Mouse (Mus musculus) common myeloid progenitor, adult 5-6 weeks (primary cell): ENCODE results near the gene Il12rb1. TPM values are rescaled to one million over a fixed set of nuclear protein-coding genes. Genes with fewer than 3 reads are reported as not detected.
"Not testable (repeated sequence)": the region's sequence is repeated elsewhere in the genome, so short reads cannot be mapped to it uniquely, and the experiment has no call there.

Experiments used
- ATAC-seq: replicated peaks from 2 replicates; pipeline ENCODE4 v1.8.0; 2016; ENCODE audit warnings: low read depth, mild to moderate bottlenecking, moderate TSS enrichment, inconsistent platforms; ENCODE audit not compliant: poor library complexity, severe bottlenecking
- total RNA-seq: library from RNA; stranded (forward); fragments of 200-1000, 187-1606 nt; gene quantifications from 2 replicates; pipeline ENCODE4 v1.2.3, GENCODE M21; 2017

Il12rb1 gene
- total RNA-seq, 1 experiment from 2014 or later: 1.6 TPM

GRCm38 (mm10) chr8:70821992-70822391 is 13.7 kb downstream of the Il12rb1 start:
- no peak for ATAC-seq

DNA sequence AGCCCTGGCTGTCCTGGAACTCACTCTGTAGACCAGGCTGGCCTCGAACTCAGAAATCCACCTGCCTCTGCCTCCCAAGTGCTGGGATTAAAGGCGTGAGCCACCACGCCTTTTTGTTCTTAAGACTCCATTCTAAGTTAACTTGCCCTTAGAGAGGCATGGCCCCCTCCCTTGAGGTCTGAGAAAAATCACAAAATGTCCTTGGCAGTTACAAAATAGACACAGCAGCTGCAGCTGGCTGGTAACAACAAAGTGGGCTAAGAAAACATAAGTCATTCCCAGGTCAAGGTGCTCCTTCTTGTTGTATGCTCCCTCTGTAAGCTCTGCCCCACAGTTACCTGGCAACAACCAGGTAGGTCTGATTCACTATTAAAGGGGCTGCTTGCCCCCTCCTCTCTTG is 14.3 kb downstream of the Il12rb1 start:
- ATAC-seq: not testable (repeated sequence)

- ATAC-seq: no peak
Measured at GRCm38 (mm10) chr8:70823802-70824201, 15.6 kb downstream of the Il12rb1 start.

- ATAC-seq: no peak
Measured at GRCm38 (mm10) chr8:70825816-70826215, 17.6 kb downstream of the Il12rb1 start.

- ATAC-seq: no peak
Measured at GRCm38 (mm10) chr8:70827010-70827409, 18.8 kb downstream of the Il12rb1 start.

DNA sequence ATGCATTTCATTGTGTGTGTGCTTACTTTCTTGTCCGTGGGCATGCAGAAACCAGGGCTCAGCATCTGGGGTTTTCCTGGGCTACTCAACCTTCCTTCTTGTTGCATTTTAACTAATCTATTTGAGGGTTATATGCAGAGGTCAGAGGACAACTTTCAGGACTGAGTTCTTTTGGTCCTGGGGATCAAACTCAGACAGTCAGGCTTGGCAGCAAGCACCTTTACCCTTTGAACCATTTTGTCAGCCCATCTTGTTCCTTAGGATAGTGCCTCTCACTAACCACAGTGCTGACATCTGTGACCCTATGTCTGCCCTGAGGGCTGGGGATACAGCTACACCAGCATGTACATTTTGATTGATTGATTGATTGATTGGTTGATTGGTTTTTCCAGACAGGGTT is 19.5 kb downstream of the Il12rb1 start:
- ATAC-seq: no peak

GRCm38 (mm10) chr8:70831517-70831916 is 23.3 kb downstream of the Il12rb1 start:
- no peak for ATAC-seq

DNA sequence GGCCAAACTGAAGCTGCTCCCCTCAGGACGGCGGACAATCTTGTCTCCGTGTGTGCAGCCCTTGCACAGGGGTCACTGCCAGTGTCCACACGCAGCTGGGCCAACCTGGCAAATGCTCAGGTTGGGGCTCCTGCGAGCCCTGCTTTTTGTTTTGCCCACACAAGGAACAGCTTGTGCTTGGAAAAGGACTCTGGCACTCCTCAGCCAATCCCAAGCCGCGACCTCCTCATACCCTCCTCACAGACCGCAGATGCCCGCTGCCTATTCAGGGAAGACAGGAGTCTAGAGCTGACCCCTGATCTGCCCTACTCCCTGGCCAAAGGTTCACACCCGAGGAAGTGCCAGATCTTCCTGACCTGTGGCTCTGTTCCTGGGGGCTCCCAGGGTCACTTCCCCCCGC is 24.1 kb downstream of the Il12rb1 start:
- ATAC-seq: no peak

DNA sequence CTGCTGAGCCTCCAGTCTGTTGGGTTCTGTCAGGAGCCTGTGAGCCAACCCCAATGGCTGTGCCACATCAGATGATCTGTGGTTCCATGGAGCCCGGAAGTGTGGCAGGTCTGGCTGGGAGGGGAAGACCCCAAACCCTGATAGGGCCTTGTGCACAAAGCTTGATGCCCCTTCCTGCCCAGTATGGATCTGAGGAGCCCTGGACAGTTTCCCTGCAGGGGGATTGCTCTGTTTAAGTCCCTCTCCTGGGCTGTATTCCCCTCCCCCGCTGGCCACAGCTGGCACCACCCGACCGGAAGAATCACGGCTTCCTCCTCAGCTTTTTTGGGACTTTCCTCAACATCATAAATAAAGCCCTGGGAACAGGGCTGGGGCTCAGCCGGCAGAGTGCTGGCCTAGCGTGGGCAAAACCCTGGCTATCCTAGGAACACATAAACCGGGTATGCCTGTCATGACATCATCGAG is 24.8 kb downstream of the Il12rb1 start:
- ATAC-seq: peak; percentile 88

DNA sequence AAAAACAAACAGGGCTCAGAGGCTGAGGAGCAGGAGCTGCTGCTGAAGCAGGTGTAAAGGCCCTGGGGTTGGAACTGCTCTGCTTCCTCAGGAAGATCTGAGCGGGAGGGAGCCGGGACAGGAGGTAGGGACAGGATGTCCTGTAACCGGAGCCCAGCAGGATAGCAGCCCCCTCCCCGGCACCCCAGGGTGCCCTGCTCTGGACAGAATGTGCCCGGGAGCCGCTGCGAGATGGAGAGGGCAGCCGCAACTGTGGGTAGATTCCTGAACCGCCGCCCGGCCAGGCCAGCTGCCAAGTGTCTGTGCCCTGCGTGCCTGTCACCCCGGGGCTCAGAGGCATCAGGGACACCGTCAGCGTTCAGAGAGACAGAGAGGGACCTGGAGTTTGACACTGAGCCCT is 25.3 kb downstream of the Il12rb1 start:
- no peak; the same call in 1 of the 2 replicates for ATAC-seq

DNA sequence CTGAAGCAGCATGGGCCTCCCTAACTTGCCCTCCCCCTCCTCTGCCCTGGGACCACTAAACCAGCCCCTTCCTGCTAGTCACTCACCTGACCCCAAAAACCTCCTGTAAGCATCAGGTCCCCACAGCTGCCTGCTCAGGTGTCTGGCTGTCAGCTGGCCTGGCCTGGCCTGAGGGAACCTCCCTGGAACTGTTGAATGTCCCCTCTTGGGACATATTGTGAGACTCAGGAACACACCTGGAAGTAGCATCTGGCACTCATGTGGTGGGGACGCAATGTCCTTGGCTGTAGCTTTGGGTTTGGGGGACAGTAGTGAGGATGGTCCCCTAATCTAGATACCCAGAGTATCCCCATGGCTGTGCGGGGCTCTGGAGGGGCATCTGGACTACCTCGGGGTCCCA is 25.8 kb downstream of the Il12rb1 start:
- ATAC-seq: no peak

DNA sequence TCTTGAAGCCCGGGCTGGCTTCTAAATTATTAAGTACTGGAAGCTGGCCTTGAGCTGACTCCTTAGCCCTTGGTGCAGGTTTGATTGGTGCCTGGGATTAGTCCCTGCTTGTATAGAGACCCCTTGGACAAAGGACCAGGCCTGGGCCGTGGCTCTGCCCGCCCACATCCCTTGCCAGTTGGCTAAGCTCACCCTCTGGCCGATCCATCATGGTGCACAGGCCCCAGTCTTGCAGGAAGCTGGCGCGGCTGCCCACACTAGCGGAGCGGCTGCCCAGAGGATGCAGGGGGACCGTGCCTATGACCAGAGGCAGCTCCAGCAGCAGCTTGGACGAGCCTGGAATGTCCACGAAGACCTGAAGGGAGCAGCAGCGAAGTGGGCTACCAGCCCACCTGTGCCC is 28.4 kb downstream of the Il12rb1 start:
- ATAC-seq: no peak

GRCm38 (mm10) chr8:70838654-70839407 is 30.6 kb downstream of the Il12rb1 start:
- no peak; the same call in 1 of the 2 replicates for ATAC-seq

DNA sequence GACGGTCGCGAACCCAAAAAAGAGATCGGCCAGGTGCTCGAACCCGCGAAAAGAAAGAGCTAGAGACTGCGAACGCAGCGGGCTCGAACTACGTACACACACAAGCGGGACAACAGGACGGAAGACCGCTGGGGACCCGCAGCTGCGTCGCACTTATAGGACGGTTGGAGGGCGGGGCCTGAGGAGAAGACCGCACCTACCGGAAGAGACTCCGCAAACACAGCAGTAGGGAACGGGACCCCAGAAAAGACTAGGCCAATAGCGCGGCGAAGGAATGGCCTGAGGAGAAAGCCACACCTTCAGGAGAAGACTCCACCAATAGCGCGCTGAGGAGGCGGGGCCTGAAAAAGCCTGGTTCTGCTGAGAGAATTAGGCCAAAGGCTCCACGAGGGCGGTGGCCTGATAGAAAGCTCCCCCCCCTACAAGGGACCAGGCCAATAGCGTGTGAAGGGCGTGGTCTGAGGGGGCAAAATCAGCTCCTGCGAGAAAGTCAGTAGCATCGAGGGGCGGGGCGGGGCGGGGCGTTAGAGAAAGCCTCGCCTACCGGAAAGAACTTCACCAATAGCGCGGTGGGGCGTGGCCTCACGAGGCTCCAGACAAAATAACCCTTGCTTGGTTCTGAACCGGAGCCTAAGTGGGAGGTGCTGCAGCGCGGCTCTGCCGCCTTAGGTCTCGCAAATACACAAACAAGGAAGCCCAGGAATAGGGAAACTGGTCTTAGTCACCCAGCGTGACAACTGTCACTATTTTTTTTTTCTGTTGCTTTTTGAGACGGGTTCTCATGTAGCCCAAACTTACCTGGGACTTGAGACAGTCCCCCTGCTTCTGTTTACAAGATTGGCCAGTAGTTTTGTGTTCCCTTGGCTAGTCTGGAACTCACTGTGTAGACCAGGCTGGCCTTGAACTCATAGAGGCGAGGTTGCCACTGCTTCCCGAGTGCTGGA is 31.4 kb downstream of the Il12rb1 start, which contains the start of gene Arrdc2:
TSS of gene Arrdc2 (minus strand) at position 313 of the 944 bp plus-strand sequence.
- peak; percentile 88 for ATAC-seq

DNA sequence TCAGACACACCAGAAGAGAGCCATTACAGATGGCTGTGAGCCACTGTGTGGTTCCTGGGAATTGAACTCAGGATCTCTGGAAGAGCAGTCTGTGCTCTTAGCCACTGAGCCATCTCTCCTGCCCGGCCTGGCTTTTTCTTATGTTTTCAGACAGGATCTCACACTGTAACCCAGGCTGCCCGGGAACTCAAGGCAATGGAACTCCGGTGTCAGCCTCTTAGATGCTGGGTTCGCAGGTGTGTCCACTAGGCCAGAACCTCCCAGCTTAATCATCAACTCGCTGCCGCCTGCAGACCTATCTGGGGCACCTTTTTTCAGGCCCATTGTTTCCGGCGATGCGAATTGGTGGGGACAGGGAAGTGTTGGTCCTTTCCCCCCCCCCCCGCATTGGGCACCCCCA is 32.3 kb downstream of the Il12rb1 start:
- ATAC-seq: no peak

DNA sequence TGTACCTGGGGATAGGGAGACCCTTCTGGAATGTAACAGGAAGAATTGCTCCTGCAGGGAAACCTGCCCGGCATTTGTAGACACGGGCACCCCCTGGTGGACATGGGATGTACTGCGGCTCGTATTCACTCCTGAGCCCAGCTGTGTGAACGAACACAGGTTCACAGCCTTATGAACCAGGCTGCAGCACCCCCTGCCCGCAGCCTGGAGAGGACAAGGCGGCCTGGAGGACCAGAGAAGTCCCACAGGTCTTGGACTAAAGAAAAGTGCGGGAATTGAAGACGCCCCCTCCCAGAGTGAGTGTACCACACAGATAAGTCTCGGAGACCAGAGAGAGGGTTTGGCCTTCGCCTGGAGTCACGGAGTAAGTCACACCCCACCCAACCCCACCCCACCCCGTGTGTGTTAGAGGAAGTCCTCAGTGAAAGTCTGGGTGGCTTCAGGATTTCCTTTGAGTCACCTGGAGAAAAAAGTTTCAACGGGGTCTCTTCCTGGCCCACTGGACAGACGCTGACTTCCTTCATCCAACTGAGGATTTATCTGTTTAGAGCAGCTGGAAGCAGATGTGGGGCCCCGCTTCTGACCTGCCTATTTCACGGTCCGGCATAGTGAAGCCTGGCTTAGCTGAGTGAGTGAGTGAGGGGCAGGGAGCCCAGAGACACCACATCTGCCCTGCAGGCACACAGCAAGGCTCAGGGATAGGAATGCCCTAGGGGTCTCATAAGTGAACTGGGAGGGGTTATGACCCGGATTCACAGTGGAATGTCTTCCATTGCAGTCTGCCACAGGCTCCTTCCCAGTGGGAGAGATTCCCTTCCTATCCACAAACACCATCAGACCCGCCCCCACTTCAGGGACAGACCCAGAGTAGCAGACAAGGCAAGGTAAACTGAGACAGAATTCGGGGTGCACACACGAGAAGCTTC is 33.2 kb downstream of the Il12rb1 start:
- peak; percentile 33 for ATAC-seq

DNA sequence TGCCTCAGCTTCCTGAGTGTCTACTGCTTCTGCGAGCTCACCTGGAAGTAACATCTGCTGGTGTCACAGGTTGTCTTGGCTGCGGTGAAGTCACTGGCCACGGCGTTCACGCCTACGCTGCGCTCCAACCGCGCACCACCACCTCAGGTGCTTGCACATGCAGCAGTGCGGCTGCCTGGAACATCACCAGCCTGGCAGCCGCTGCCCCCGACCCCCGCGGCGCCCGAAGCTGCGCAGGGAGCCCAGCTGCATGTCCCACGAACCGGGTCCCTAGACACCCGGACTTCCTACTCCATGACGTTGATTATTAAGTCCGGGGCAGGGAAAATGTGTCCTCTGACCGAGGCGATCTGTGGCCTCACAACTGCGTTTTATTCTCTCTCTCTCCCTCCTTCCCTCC is 34.2 kb downstream of the Il12rb1 start:
- no peak for ATAC-seq

- no peak for ATAC-seq
Measured at GRCm38 (mm10) chr8:70843214-70843773, 35.0 kb downstream of the Il12rb1 start.

- no peak for ATAC-seq
Measured at GRCm38 (mm10) chr8:70843941-70844340, 35.7 kb downstream of the Il12rb1 start.

GRCm38 (mm10) chr8:70844523-70844922 is 36.3 kb downstream of the Il12rb1 start:
- peak; percentile 40 for ATAC-seq
